Mouse (Mus musculus) liver, embryonic 12.5 days (tissue): ENCODE results near the gene Tsr2. TPM values are rescaled to one million over a fixed set of nuclear protein-coding genes. Genes with fewer than 3 reads are reported as not detected.

Experiments used
- ATAC-seq: fragments of 200-750 bp; cut with Nextera tagmentation; 2 replicates; pipeline ENCODE4 v1.8.0; 2017; ENCODE audit warnings: moderate number of reproducible peaks, mild to moderate bottlenecking, moderate library complexity
- H3K27ac ChIP-seq: fragments of 300-500 bp; sonication (generic); 2 replicates; pipeline ENCODE4 v1.5.1; 2016; ENCODE audit warnings: mild to moderate bottlenecking
- H3K27me3 ChIP-seq: fragments of 300-500 bp; sonication (generic); replicated peaks from 2 replicates; pipeline ENCODE4 v1.6.1; 2016; ENCODE audit warnings: mild to moderate bottlenecking, moderate library complexity
- H3K36me3 ChIP-seq: fragments of 300-500 bp; sonication (generic); 2 replicates; pipeline ENCODE4 v1.6.1; 2016; ENCODE audit warnings: mild to moderate bottlenecking, moderate library complexity
- H3K4me1 ChIP-seq: fragments of 300-500 bp; sonication (generic); 2 replicates; pipeline ENCODE4 v1.6.1; 2016
- H3K4me2 ChIP-seq: fragments of 300-500 bp; sonication (generic); 2 replicates; pipeline ENCODE4 v1.6.1; 2016; ENCODE audit warnings: mild to moderate bottlenecking, moderate library complexity
- H3K4me3 ChIP-seq: fragments of 300-500 bp; sonication (generic); 2 replicates; pipeline ENCODE4 v1.5.1; 2016; ENCODE audit warnings: mild to moderate bottlenecking, moderate library complexity
- H3K9ac ChIP-seq: fragments of 300-500 bp; sonication (generic); 2 replicates; pipeline ENCODE4 v1.6.1; 2016; ENCODE audit warnings: mild to moderate bottlenecking, moderate library complexity
- H3K9me3 ChIP-seq: fragments of 300-500 bp; sonication (generic); replicated peaks from 2 replicates; pipeline ENCODE4 v1.6.1; 2016; ENCODE audit warnings: mild to moderate bottlenecking, moderate library complexity
- WGBS: fragments of 180-500 bp; shearing (Covaris S2); methylation state at CpG from one replicate; pipeline ENCODE4 v1.1.7; 2016; ENCODE audit not compliant: insufficient replicate concordance; 5-methylcytosine and 5-hydroxymethylcytosine counted together
- polyA plus RNA-seq: library from polyadenylated mRNA; unstranded; fragments of >200 nt; fragmentation: Nextera tagmentation; extraction: Ambion mirVana; gene quantifications from 2 replicates; pipeline ENCODE4 v1.2.1, GENCODE M21; 2016

Tsr2 gene
- polyA plus RNA-seq, 1 experiment from 2014 or later = 22.0 TPM

DNA sequence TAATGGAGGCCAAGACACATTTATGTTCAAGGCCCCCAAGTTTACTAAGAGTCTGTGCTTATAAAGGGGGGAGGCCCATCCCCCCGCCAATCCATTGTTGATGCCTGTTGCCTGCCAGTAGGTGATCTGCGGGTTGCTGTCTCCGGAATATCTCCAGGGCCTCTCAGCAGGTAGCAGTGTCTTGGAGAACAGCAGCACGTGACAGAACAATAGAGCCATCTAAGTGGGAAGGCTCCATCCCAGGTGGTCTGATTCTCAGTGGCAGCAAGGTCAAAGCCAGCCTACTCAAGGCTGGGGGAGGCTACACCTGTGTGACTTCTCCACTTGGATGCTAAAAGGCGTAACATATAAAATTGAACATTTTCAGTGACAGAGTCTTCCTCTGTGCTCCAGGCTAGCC, 55.1 kb downstream of the Tsr2 start:
- ATAC-seq = no peak
- H3K4me2 ChIP-seq = no peak overlapping the region

More for the DNA sequence above, 55.1 kb downstream of the Tsr2 start:
- Histone ChIP-seq H3K36me3 (no peaks in the 10 kb centered on the region), H3K4me1 (no peaks in the 10 kb centered on the region), H3K4me3 (no peak overlapping the region), H3K27me3 (peaks cover 18% of the 10 kb centered on the region), H3K9ac (no peak overlapping the region), H3K9me3 (no peaks in the 10 kb centered on the region), H3K27ac (no peak overlapping the region)
- 69% methylated on average over 5 of the region's 5 CpGs for WGBS

Other genes starting within 250 kb of the Tsr2 start
- 21.2 and 21.3 TPM in 2 replicates for gene Gnl3l, start 79.2 kb downstream of the Tsr2 start, polyA plus RNA-seq
- gene Fgd1, start 50.4 kb downstream of the Tsr2 start, polyA plus RNA-seq = 3.4 and 3.9 TPM in 2 replicates
- gene Wnk3, start 101.5 kb upstream of the Tsr2 start, polyA plus RNA-seq = 0.17 and 0.57 TPM in 2 replicates
- 1.2 and 1.3 TPM in 2 replicates for gene Fam120c, start 247.6 kb upstream of the Tsr2 start, polyA plus RNA-seq